Mouse (Mus musculus): ENCODE measurements around the gene Gli3. TPM values are rescaled to one million over a fixed set of nuclear protein-coding genes. Genes with fewer than 3 reads are reported as not detected.

Gene Gli3
- polyA plus RNA-seq, 1 experiment from 2014 or later: 13.7 TPM

GRCm38 (mm10) chr13:15713486-15713885 lies 250.5 kb downstream of the Gli3 start:
- Histone ChIP-seq H3K4me3 (replicated peaks) (no peak overlapping the region), H3K27ac (no peak overlapping the region), H3K27me3 (no peaks in the 10 kb centered on the region), H3K36me3 (peaks cover 12% of the 10 kb centered on the region), H3K9me3 (replicated peaks) (no peaks in the 10 kb centered on the region), H3K9ac (no peak overlapping the region), H3K4me1 (no peaks in the 10 kb centered on the region), H3K4me2 (no peak overlapping the region)
- ATAC-seq (replicated peaks; ENCODE audit: low FRiP score): no peak
- 86% methylated on average over 7 of the region's 7 CpGs for WGBS

GRCm38 (mm10) chr13:15714331-15714725 lies 251.3 kb downstream of the Gli3 start:
- no peaks in the 10 kb centered on the region for H3K9me3 ChIP-seq (replicated peaks)
- no peak overlapping the region for H3K4me2 ChIP-seq
- no peak overlapping the region for H3K4me3 ChIP-seq (replicated peaks)
- no peaks in the 10 kb centered on the region for H3K27me3 ChIP-seq
- no peaks in the 10 kb centered on the region for H3K4me1 ChIP-seq
- no peak overlapping the region for H3K27ac ChIP-seq
- no peak overlapping the region for H3K9ac ChIP-seq
- peaks cover 12% of the 10 kb centered on the region for H3K36me3 ChIP-seq
- WGBS: 93% methylated on average over 4 of the region's 4 CpGs
- ATAC-seq (replicated peaks; ENCODE audit: low FRiP score): no peak

- ATAC-seq (replicated peaks; ENCODE audit: low FRiP score): peak; percentile 62; the same call in 1 of the 2 replicates
- no peak overlapping the region for H3K4me3 ChIP-seq (replicated peaks)
- WGBS: 54% methylated on average over 8 of the region's 8 CpGs
- H3K36me3 ChIP-seq: peaks cover 14% of the 10 kb centered on the region
- H3K27ac ChIP-seq: no peak overlapping the region
- H3K4me2 ChIP-seq: no peak overlapping the region
- no peaks in the 10 kb centered on the region for H3K4me1 ChIP-seq
- H3K27me3 ChIP-seq: no peaks in the 10 kb centered on the region
- H3K9me3 ChIP-seq (replicated peaks): no peaks in the 10 kb centered on the region
- no peak overlapping the region for H3K9ac ChIP-seq
These were observed 251.8 kb downstream of the Gli3 start for GRCm38 (mm10) chr13:15714726-15715437.

GRCm38 (mm10) chr13:15721446-15721845 lies 258.4 kb downstream of the Gli3 start:
- H3K9ac ChIP-seq: no peak overlapping the region
- no peaks in the 10 kb centered on the region for H3K9me3 ChIP-seq (replicated peaks)
- no peak overlapping the region for H3K27ac ChIP-seq
- peaks cover 48% of the 10 kb centered on the region for H3K36me3 ChIP-seq
- no peaks in the 10 kb centered on the region for H3K27me3 ChIP-seq
- H3K4me3 ChIP-seq (replicated peaks): no peak overlapping the region
- 74% methylated on average over 1 of the region's 1 CpGs for WGBS
- H3K4me2 ChIP-seq: no peak overlapping the region
- no peak for ATAC-seq (replicated peaks; ENCODE audit: low FRiP score)
- no peaks in the 10 kb centered on the region for H3K4me1 ChIP-seq

GRCm38 (mm10) chr13:15722766-15723379 lies 259.8 kb downstream of the Gli3 start:
- no peak overlapping the region for H3K9ac ChIP-seq
- no peak overlapping the region for H3K4me3 ChIP-seq (replicated peaks)
- no peaks in the 10 kb centered on the region for H3K9me3 ChIP-seq (replicated peaks)
- H3K36me3 ChIP-seq: peaks cover 55% of the 10 kb centered on the region
- H3K27me3 ChIP-seq: no peaks in the 10 kb centered on the region
- no peaks in the 10 kb centered on the region for H3K4me1 ChIP-seq
- H3K27ac ChIP-seq: no peak overlapping the region
- no peak overlapping the region for H3K4me2 ChIP-seq
- no peak for ATAC-seq (replicated peaks; ENCODE audit: low FRiP score)
- 90% methylated on average over 1 of the region's 1 CpGs for WGBS

GRCm38 (mm10) chr13:15724723-15725122 lies 261.7 kb downstream of the Gli3 start:
- 89% methylated on average over 10 of the region's 10 CpGs for WGBS
- H3K27me3 ChIP-seq: no peaks in the 10 kb centered on the region
- H3K4me1 ChIP-seq: no peaks in the 10 kb centered on the region
- 0 out of 2 replicates have a peak, but pooled peaks have one; percentile 29 for ATAC-seq (replicated peaks; ENCODE audit: low FRiP score)
- peaks cover 63% of the 10 kb centered on the region for H3K36me3 ChIP-seq
- H3K9me3 ChIP-seq (replicated peaks): no peaks in the 10 kb centered on the region
- no peak overlapping the region for H3K9ac ChIP-seq
- H3K27ac ChIP-seq: no peak overlapping the region
- no peak overlapping the region for H3K4me2 ChIP-seq
- H3K4me3 ChIP-seq (replicated peaks): no peak overlapping the region

GRCm38 (mm10) chr13:15741771-15742170 lies 278.7 kb downstream of the Gli3 start:
- WGBS: 17% methylated on average over 1 of the region's 1 CpGs
- Histone ChIP-seq H3K4me2 (no peak overlapping the region), H3K27ac (no peak overlapping the region), H3K27me3 (no peaks in the 10 kb centered on the region), H3K9ac (no peak overlapping the region), H3K4me1 (no peaks in the 10 kb centered on the region), H3K9me3 (replicated peaks) (no peaks in the 10 kb centered on the region), H3K36me3 (no peaks in the 10 kb centered on the region), H3K4me3 (replicated peaks) (no peak overlapping the region)
- ATAC-seq (replicated peaks; ENCODE audit: low FRiP score): 0 out of 2 replicates have a peak, but pooled peaks have one; percentile 60

GRCm38 (mm10) chr13:15742308-15742707 lies 279.3 kb downstream of the Gli3 start:
- no peaks in the 10 kb centered on the region for H3K36me3 ChIP-seq
- H3K4me3 ChIP-seq (replicated peaks): no peak overlapping the region
- ATAC-seq (replicated peaks; ENCODE audit: low FRiP score): no peak
- H3K27me3 ChIP-seq: no peaks in the 10 kb centered on the region
- H3K4me1 ChIP-seq: no peaks in the 10 kb centered on the region
- H3K4me2 ChIP-seq: no peak overlapping the region
- 81% methylated on average over 3 of the region's 3 CpGs for WGBS
- no peaks in the 10 kb centered on the region for H3K9me3 ChIP-seq (replicated peaks)
- no peak overlapping the region for H3K27ac ChIP-seq
- H3K9ac ChIP-seq: no peak overlapping the region

GRCm38 (mm10) chr13:15742777-15743176 lies 279.7 kb downstream of the Gli3 start:
- no peaks in the 10 kb centered on the region for H3K36me3 ChIP-seq
- no peak for ATAC-seq (replicated peaks; ENCODE audit: low FRiP score)
- H3K27ac ChIP-seq: no peak overlapping the region
- H3K4me3 ChIP-seq (replicated peaks): no peak overlapping the region
- no peaks in the 10 kb centered on the region for H3K27me3 ChIP-seq
- WGBS: 52% methylated on average over 4 of the region's 4 CpGs
- no peak overlapping the region for H3K4me2 ChIP-seq
- no peaks in the 10 kb centered on the region for H3K9me3 ChIP-seq (replicated peaks)
- no peak overlapping the region for H3K9ac ChIP-seq
- no peaks in the 10 kb centered on the region for H3K4me1 ChIP-seq

GRCm38 (mm10) chr13:15758835-15759632 lies 296.0 kb downstream of the Gli3 start:
- ATAC-seq (replicated peaks; ENCODE audit: low FRiP score): peak; percentile 90
- no peak overlapping the region for H3K9ac ChIP-seq
- H3K4me3 ChIP-seq (replicated peaks): peak overlapping the region; percentile 43
- H3K9me3 ChIP-seq (replicated peaks): no peaks in the 10 kb centered on the region
- H3K27me3 ChIP-seq: peaks cover 3% of the 10 kb centered on the region; the same call in 1 of the 2 replicates
- H3K4me1 ChIP-seq: peaks cover 4% of the 10 kb centered on the region
- 5% methylated on average over 38 of the region's 38 CpGs for WGBS
- no peaks in the 10 kb centered on the region for H3K36me3 ChIP-seq
- peak overlapping the region; percentile 70 for H3K4me2 ChIP-seq
- H3K27ac ChIP-seq: no peak overlapping the region

- Histone ChIP-seq H3K27ac (no peak overlapping the region), H3K4me3 (replicated peaks) (peak overlapping the region; percentile 43), H3K27me3 (peaks cover 3% of the 10 kb centered on the region; the same call in 1 of the 2 replicates), H3K36me3 (no peaks in the 10 kb centered on the region), H3K9ac (no peak overlapping the region), H3K4me2 (peak overlapping the region; percentile 70), H3K4me1 (peaks cover 4% of the 10 kb centered on the region), H3K9me3 (replicated peaks) (no peaks in the 10 kb centered on the region)
- 31% methylated on average over 10 of the region's 10 CpGs for WGBS
- ATAC-seq (replicated peaks; ENCODE audit: low FRiP score): peak; percentile 19; the same call in 1 of the 2 replicates
These were observed 296.8 kb downstream of the Gli3 start for GRCm38 (mm10) chr13:15759633-15760441.

Data from kidney, embryonic 15.5 days (tissue).